Comparison of ENCODE assay signal across 8 mouse cellular contexts in the genomic region with DNA sequence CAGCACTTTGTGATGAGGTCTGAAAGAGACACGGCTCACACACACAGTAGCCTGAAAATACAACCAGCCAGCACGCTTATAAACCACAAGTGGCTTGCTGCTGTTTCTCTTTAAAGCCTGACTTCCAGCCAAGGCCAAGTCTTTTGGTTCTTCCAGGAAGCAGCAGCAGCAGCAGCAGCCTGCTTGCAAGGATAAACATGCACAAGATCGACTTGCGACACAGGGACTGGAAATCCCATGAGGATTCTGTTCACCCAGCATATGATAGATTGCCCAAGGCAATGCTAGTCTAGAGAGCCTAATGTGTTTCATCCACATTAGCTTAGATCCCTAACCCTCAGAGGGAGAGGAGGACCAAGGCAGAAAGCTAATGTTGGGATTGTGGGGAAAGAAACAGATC. TPM values are rescaled to one million over a fixed set of nuclear protein-coding genes. Genes with fewer than 3 reads are reported as not detected.
A peak's percentile ranks its signal among the peaks of the same experiment; 100 is the strongest.
DNase-seq lines count a peak whose midpoint lies in the region; ATAC-seq and TF ChIP-seq lines count a peak whose summit lies in the region.

No protein-coding gene starts in this region.

- no peak overlapping the region for H3K4me2 ChIP-seq in heart, embryonic 13.5 days
- H3K4me2 ChIP-seq in kidney, postnatal 0 days (ENCODE audit: low read length) = no peak overlapping the region
- no peak overlapping the region for H3K4me2 ChIP-seq in neural tube, embryonic 13.5 days

- peak; percentile 11 for DNase-seq in urinary bladder, postnatal 14 days (ENCODE audit: low spot score)
- DNase-seq in urinary bladder, adult 18-20 months (ENCODE audit: low spot score in 2 of 2) = no peak
- peak; percentile 52 for DNase-seq in kidney, postnatal 0 days (ENCODE audit: low spot score)
- no peak for DNase-seq in cerebellum, adult 11-12 months
- no peak for DNase-seq in Muller cell, postnatal 12 days (ENCODE audit: inconsistent ontology term)
- no peak for DNase-seq in right cerebral cortex, postnatal 25 days

- no peaks in the 10 kb centered on the region for H3K9me3 ChIP-seq in heart, embryonic 13.5 days
- no peaks in the 10 kb centered on the region for H3K9me3 ChIP-seq in kidney, postnatal 0 days (replicated peaks; ENCODE audit: low read length)
- no peaks in the 10 kb centered on the region for H3K9me3 ChIP-seq in neural tube, embryonic 13.5 days

- peak overlapping the region; percentile 64 for H3K27ac ChIP-seq in heart, embryonic 13.5 days (replicated peaks)
- peak overlapping the region; percentile 62; the same call in 1 of the 2 replicates for H3K27ac ChIP-seq in kidney, postnatal 0 days
- H3K27ac ChIP-seq in neural tube, embryonic 13.5 days (replicated peaks) = peak overlapping the region; percentile 74

- ATAC-seq in heart, embryonic 13.5 days (ENCODE audit: extremely low read depth, insufficient number of reproducible peaks, low FRiP score, low TSS enrichment) = no peak
- no peak for ATAC-seq in kidney, postnatal 0 days (replicated peaks; ENCODE audit: low FRiP score, low read depth)
- no peak for ATAC-seq in neural tube, embryonic 13.5 days (ENCODE audit: low read depth)

- H3K4me3 ChIP-seq in heart, embryonic 13.5 days = no peak overlapping the region
- H3K4me3 ChIP-seq in kidney, postnatal 0 days (replicated peaks; ENCODE audit: low read depth, low read length) = no peak overlapping the region
- no peak overlapping the region for H3K4me3 ChIP-seq in neural tube, embryonic 13.5 days

- H3K36me3 ChIP-seq in heart, embryonic 13.5 days = peaks cover 51% of the 10 kb centered on the region
- peaks cover 18% of the 10 kb centered on the region for H3K36me3 ChIP-seq in kidney, postnatal 0 days (ENCODE audit: insufficient read depth, low read length)
- peaks cover 3% of the 10 kb centered on the region; the same call in 1 of the 2 replicates for H3K36me3 ChIP-seq in neural tube, embryonic 13.5 days

- WGBS in heart, embryonic 13.5 days = 23% methylated on average over 4 of the region's 4 CpGs
- 16% methylated on average over 4 of the region's 4 CpGs for WGBS in kidney, postnatal 0 days
- 33% methylated on average over 4 of the region's 4 CpGs for WGBS in neural tube, embryonic 13.5 days

- no peak for TF ChIP-seq CTCF in kidney, postnatal 0 days (IDR thresholded peaks at IDR 0.05; ENCODE audit: low read depth)

- H3K4me1 ChIP-seq in heart, embryonic 13.5 days = peaks cover 74% of the 10 kb centered on the region
- H3K4me1 ChIP-seq in kidney, postnatal 0 days (replicated peaks; ENCODE audit: insufficient read depth, low read length) = peaks cover 48% of the 10 kb centered on the region
- peaks cover 50% of the 10 kb centered on the region for H3K4me1 ChIP-seq in neural tube, embryonic 13.5 days (replicated peaks)

- H3K9ac ChIP-seq in heart, embryonic 13.5 days = peak overlapping the region; percentile 34; the same call in 1 of the 2 replicates
- H3K9ac ChIP-seq in kidney, postnatal 0 days (ENCODE audit: low read depth, low read length) = no peak overlapping the region
- H3K9ac ChIP-seq in neural tube, embryonic 13.5 days = peak overlapping the region; percentile 23; the same call in 1 of the 2 replicates

- H3K27me3 ChIP-seq in heart, embryonic 13.5 days (replicated peaks) = no peaks in the 10 kb centered on the region
- H3K27me3 ChIP-seq in kidney, postnatal 0 days (ENCODE audit: insufficient read depth, low read length) = no peaks in the 10 kb centered on the region
- no peaks in the 10 kb centered on the region for H3K27me3 ChIP-seq in neural tube, embryonic 13.5 days

RNA-seq across cellular contexts. Expression of a gene that starts 22.0 kb away (rescaled TPM):
- polyA plus RNA-seq in heart, embryonic 13.5 days (2015; fragmentation: Nextera tagmentation; extraction: Ambion mirVana) = 170 and 197 TPM in 2 replicates
- 216 and 226 TPM in 2 replicates for polyA plus RNA-seq in kidney, postnatal 0 days (2015; fragmentation: Nextera tagmentation; extraction: Ambion mirVana)
- 85.0 and 85.5 TPM in 2 replicates for polyA plus RNA-seq in neural tube, embryonic 13.5 days (2015; fragmentation: Nextera tagmentation; extraction: Ambion mirVana)

Comparison
In these comparisons a context has a peak if more than half of its experiments do, and no peak if none do; other contexts are left out.
1. DNase-seq: peak in urinary bladder, postnatal 14 days (single experiment) and kidney, postnatal 0 days (single experiment); none in urinary bladder, adult 18-20 months (0 of 2), cerebellum, adult 11-12 months (single experiment), Muller cell, postnatal 12 days (single experiment) and right cerebral cortex, postnatal 25 days (single experiment).
2. Peak in every context shown above with its lines, with median percentiles within 50 percentile points of each other: H3K27ac ChIP-seq.